In the genomic region with DNA sequence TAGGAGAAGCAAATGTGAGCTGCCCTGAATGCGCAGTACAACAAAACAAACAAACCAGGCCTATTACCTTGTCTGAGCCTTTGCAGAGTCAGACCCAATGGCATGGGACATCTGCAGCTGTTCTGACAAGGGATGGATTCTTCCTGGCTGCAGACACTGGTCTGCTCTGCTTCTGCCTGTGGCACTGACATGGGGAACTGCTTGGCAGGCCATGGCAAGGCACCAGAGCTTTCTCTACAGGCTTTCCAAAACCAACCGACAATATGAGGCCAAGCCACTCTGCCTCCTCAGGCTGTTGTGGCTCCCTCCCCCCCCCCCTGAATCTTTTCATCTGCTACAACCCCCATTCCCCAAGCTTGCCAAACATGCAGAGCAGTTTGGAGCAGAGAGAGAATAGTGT, we compare ENCODE assay signal across 13 mouse cellular contexts. TPM values are rescaled to one million over a fixed set of nuclear protein-coding genes. Genes with fewer than 3 reads are reported as not detected.
DNase-seq lines count a peak whose midpoint lies in the region; ATAC-seq and TF ChIP-seq lines count a peak whose summit lies in the region.
"Had no signal": no experiment of that assay in that cellular context is flagged by ENCODE, and none has a peak within 500 bp of the region (broad histone marks: within the 10 kb centered on the region; RNA-seq: fewer than 3 reads in every experiment).

No protein-coding gene starts in this region.

- H3K27me3 ChIP-seq in heart, embryonic 12.5 days (replicated peaks) = no peaks in the 10 kb centered on the region
- H3K27me3 ChIP-seq: limb, embryonic 12.5 days; midbrain, embryonic 12.5 days; neural tube, embryonic 12.5 days had no signal

- peak overlapping the region; percentile 53 for H3K9ac ChIP-seq in heart, embryonic 12.5 days
- H3K9ac ChIP-seq: limb, embryonic 12.5 days; midbrain, embryonic 12.5 days; neural tube, embryonic 12.5 days had no signal

- no peak overlapping the region for H3K4me2 ChIP-seq in heart, embryonic 12.5 days
- H3K4me2 ChIP-seq: limb, embryonic 12.5 days; midbrain, embryonic 12.5 days; neural tube, embryonic 12.5 days had no signal

- 0 out of 2 replicates have a peak overlapping the region, but pooled peaks have one; percentile 6 for H3K4me3 ChIP-seq in heart, embryonic 12.5 days
- no peak overlapping the region for H3K4me3 ChIP-seq in cortical plate, adult 2 months (ENCODE audit: insufficient read depth, low read length)
- H3K4me3 ChIP-seq: limb, embryonic 12.5 days; midbrain, embryonic 12.5 days; neural tube, embryonic 12.5 days had no signal

- peaks cover 75% of the 10 kb centered on the region for H3K4me1 ChIP-seq in heart, embryonic 12.5 days (replicated peaks)
- no peaks in the 10 kb centered on the region for H3K4me1 ChIP-seq in cortical plate, adult 2 months (ENCODE audit: control insufficient read depth, insufficient read depth, low read length)

- peaks cover 24% of the 10 kb centered on the region for H3K36me3 ChIP-seq in heart, embryonic 12.5 days
- H3K36me3 ChIP-seq: midbrain, embryonic 12.5 days; neural tube, embryonic 12.5 days had no signal

- H3K27ac ChIP-seq in heart, embryonic 12.5 days (ENCODE audit: poor library complexity, severe bottlenecking) = peak overlapping the region; percentile 9; the same call in 1 of the 2 replicates
- H3K27ac ChIP-seq in cortical plate, adult 2 months (ENCODE audit: insufficient read depth, low read length) = 0 out of 2 replicates have a peak overlapping the region, but pooled peaks have one; percentile 33
- H3K27ac ChIP-seq: limb, embryonic 12.5 days; midbrain, embryonic 12.5 days; neural tube, embryonic 12.5 days had no signal

- intact Hi-C loops in left cerebral cortex, postnatal 4 days (cut with DNase I) = no loop called here
- intact Hi-C loops in left cerebral cortex, postnatal 25 days (cut with DNase I) = no loop called here

- no peak for ATAC-seq in heart, embryonic 12.5 days (ENCODE audit: insufficient number of reproducible peaks, low FRiP score)

- peak; percentile 49 to 59 for DNase-seq in cerebellum, postnatal 10 days
- no peak for DNase-seq in cerebellum, adult 8-10 months
- DNase-seq in heart, postnatal 4 days = no peak
- DNase-seq in left cerebral cortex, postnatal 4 days = peak; percentile 42
- no peak for DNase-seq in left cerebral cortex, adult 18-20 months (ENCODE audit: low spot score in 2 of 2)
- no peak for DNase-seq in left cerebral cortex, postnatal 25 days (ENCODE audit: low spot score in 2 of 2)
- DNase-seq: adrenal gland, postnatal 14 days; lung, postnatal 10 days had no signal

- no peaks in the 10 kb centered on the region for H3K9me3 ChIP-seq in heart, embryonic 12.5 days (replicated peaks)
- H3K9me3 ChIP-seq: limb, embryonic 12.5 days; midbrain, embryonic 12.5 days; neural tube, embryonic 12.5 days had no signal

- 68% methylated on average over 2 of the region's 2 CpGs for WGBS in heart, embryonic 12.5 days

- TF ChIP-seq CTCF in cortical plate, adult 2 months (IDR thresholded peaks at IDR 0.05; ENCODE audit: extremely low read depth, insufficient read depth, low read length) = no peak

- no peak for TF ChIP-seq POLR2A in cortical plate, adult 2 months (IDR thresholded peaks at IDR 0.05; ENCODE audit: extremely low read depth, insufficient read depth, low read length)

RNA-seq across cellular contexts. Expression of a gene that starts 8.1 kb away (rescaled TPM):
- 690 and 731 TPM in 2 replicates for polyA plus RNA-seq in heart, embryonic 12.5 days (2016; fragmentation: Nextera tagmentation; extraction: Ambion mirVana)
- 100 to 1,000 TPM; 229 to 235 TPM for total RNA-seq in heart, postnatal 4 days (2021)
- 10 to 100 TPM; 55.9 to 61.0 TPM for total RNA-seq in left cerebral cortex, postnatal 4 days (2021)
- total RNA-seq in left cerebral cortex, adult 18-20 months (2021) = 10 to 100 TPM; 59.5 to 62.8 TPM
- 97.8 and 111 TPM in 2 replicates for polyA plus RNA-seq in cortical plate, adult 2 months (2012; rRNA removed)
- total RNA-seq in left cerebral cortex, postnatal 25 days (2021) = 10 to 100 TPM; 70.3 to 71.3 TPM

RNA-seq across cellular contexts. Expression of a gene that starts 8.2 kb away (rescaled TPM):
- 86.9 and 89.7 TPM in 2 replicates for polyA plus RNA-seq in heart, embryonic 12.5 days (2016; fragmentation: Nextera tagmentation; extraction: Ambion mirVana)
- total RNA-seq in heart, postnatal 4 days (2021) = 10 to 100 TPM; 57.1 to 59.1 TPM
- total RNA-seq in left cerebral cortex, postnatal 4 days (2021) = 10 to 100 TPM; 19.0 to 21.1 TPM
- 10 to 100 TPM; 13.6 to 15.8 TPM for total RNA-seq in left cerebral cortex, adult 18-20 months (2021)
- 18.3 and 18.7 TPM in 2 replicates for polyA plus RNA-seq in cortical plate, adult 2 months (2012; rRNA removed)
- 10 to 100 TPM; 14.0 to 19.8 TPM for total RNA-seq in left cerebral cortex, postnatal 25 days (2021)

RNA-seq across cellular contexts. Expression of a gene that starts 22.3 kb away (rescaled TPM):
- 6.2 and 6.3 TPM in 2 replicates for polyA plus RNA-seq in heart, embryonic 12.5 days (2016; fragmentation: Nextera tagmentation; extraction: Ambion mirVana)
- 1 to 10 TPM; 5.9 to 6.1 TPM for total RNA-seq in heart, postnatal 4 days (2021)
- total RNA-seq in left cerebral cortex, postnatal 4 days (2021) = 1 to 10 TPM; 6.8 to 7.0 TPM
- total RNA-seq in left cerebral cortex, adult 18-20 months (2021) = 1 to 10 TPM; 3.4 to 4.8 TPM
- polyA plus RNA-seq in cortical plate, adult 2 months (2012; rRNA removed) = 4.4 and 4.8 TPM in 2 replicates
- 1 to 10 TPM; 4.2 to 4.8 TPM for total RNA-seq in left cerebral cortex, postnatal 25 days (2021)

Comparison
In these comparisons a context has a peak if more than half of its experiments do, and no peak if none do; other contexts are left out.
1. DNase-seq: peak in cerebellum, postnatal 10 days (2 of 2) and left cerebral cortex, postnatal 4 days (single experiment); none in cerebellum, adult 8-10 months (single experiment), heart, postnatal 4 days (single experiment), left cerebral cortex, adult 18-20 months (0 of 2) and left cerebral cortex, postnatal 25 days (0 of 2).